25 mouse cellular contexts compared by ENCODE assay signal in the genomic region with DNA sequence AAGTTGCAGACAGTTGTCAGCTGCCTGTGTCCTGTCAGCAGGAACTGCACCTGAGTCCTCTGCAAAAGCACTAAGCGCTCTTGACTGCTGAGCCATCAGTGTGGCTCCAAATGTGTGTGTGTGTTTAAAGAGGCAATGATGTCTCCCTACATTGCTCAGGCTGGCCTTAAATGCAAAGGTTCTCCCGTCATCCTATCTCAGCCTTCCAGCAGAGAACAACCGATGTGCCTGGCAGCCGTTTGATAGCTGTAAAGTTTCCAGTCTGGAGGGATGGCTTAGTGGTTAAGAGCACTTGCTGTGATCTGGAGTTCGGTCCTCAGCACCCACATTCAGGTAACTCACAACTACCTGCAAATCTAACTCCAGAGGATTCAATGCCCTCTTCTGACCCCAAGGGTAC.
"Had no signal": no experiment of that assay in that cellular context is flagged by ENCODE, and none has a peak within 500 bp of the region (broad histone marks: within the 10 kb centered on the region; RNA-seq: fewer than 3 reads in every experiment).

No protein-coding gene starts in this region.

- H3K9me3 ChIP-seq: heart, embryonic 13.5 days; heart, embryonic 15.5 days; hindbrain, embryonic 13.5 days; hindbrain, embryonic 15.5 days; kidney, embryonic 15.5 days; limb, embryonic 13.5 days; limb, embryonic 15.5 days had no signal

- DNase-seq: gastrocnemius, postnatal 14 days; gastrocnemius, postnatal 36 days; heart, adult 11 months; heart, adult 2 months; heart, postnatal 14 days; heart, postnatal 36 days; kidney, adult 11 months; kidney, adult 2 months; kidney, adult 9 months; kidney, postnatal 14 days; kidney, postnatal 36 days; layer of hippocampus, adult 9-11 months; layer of hippocampus, postnatal 36 days; left cerebral cortex, postnatal 4 days had no signal

- H3K4me2 ChIP-seq: heart, embryonic 11.5 days; heart, embryonic 13.5 days; heart, embryonic 15.5 days; hindbrain, embryonic 13.5 days; hindbrain, embryonic 15.5 days; kidney, embryonic 15.5 days; limb, embryonic 13.5 days; limb, embryonic 15.5 days had no signal

- H3K4me3 ChIP-seq: heart, adult 2 months; heart, embryonic 13.5 days; heart, embryonic 15.5 days; hindbrain, embryonic 13.5 days; hindbrain, embryonic 15.5 days; kidney, embryonic 15.5 days; limb, embryonic 13.5 days; limb, embryonic 15.5 days had no signal

- H3K9ac ChIP-seq: heart, embryonic 13.5 days; heart, embryonic 15.5 days; hindbrain, embryonic 13.5 days; hindbrain, embryonic 15.5 days; kidney, embryonic 15.5 days; limb, embryonic 13.5 days; limb, embryonic 15.5 days had no signal

- H3K27ac ChIP-seq: heart, adult 2 months; heart, embryonic 13.5 days; heart, embryonic 15.5 days; hindbrain, embryonic 13.5 days; hindbrain, embryonic 15.5 days; hindbrain, postnatal 0 days; kidney, embryonic 15.5 days; kidney, postnatal 0 days; limb, embryonic 13.5 days; limb, embryonic 15.5 days had no signal

- ATAC-seq: hindbrain, postnatal 0 days; intestine, embryonic 16.5 days had no signal

- H3K4me1 ChIP-seq: hindbrain, embryonic 13.5 days; kidney, embryonic 15.5 days; limb, embryonic 13.5 days; limb, embryonic 15.5 days had no signal

- H3K27me3 ChIP-seq: heart, embryonic 13.5 days; heart, embryonic 15.5 days; hindbrain, embryonic 13.5 days; hindbrain, embryonic 15.5 days; kidney, embryonic 15.5 days; limb, embryonic 13.5 days; limb, embryonic 15.5 days had no signal

- H3K36me3 ChIP-seq: heart, embryonic 13.5 days; heart, embryonic 15.5 days; hindbrain, embryonic 13.5 days; hindbrain, embryonic 15.5 days; kidney, embryonic 15.5 days; limb, embryonic 13.5 days; limb, embryonic 15.5 days had no signal
